Mouse (Mus musculus) embryo, embryonic 11.5 days (tissue): ENCODE data around the gene Arfgef2.

Source experiments
- DNase-seq: peaks from one replicate; pipeline ENCODE4 v3.0.0-alpha.2; 2012; ENCODE audit warnings: low read depth, low spot score

Gene Arfgef2

GRCm38 (mm10) chr2:166857118-166857517, 51.7 kb downstream of the Arfgef2 start:
- DNase-seq = no peak

DNA sequence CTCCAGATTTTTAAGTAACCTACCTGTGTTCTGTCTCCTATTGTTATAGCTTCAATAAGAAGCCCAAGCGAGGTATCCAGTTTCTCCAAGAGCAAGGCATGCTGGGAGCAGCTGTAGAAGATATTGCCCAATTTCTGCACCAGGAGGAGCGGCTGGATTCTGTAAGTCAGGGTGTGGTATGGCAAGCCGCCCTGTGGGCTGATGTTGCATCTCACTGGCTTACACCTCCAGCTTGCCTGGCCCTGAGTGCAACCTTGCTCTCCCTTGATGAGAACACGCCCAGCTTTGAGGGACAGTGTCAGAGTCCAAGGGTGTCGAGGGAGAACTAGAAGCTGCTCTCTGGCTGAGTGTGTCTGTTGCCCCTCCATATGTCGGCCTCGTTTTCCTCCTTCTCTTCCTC, 53.8 kb downstream of the Arfgef2 start:
- no peak for DNase-seq

- no peak for DNase-seq
These were observed 57.1 kb downstream of the Arfgef2 start for GRCm38 (mm10) chr2:166862505-166862904.

GRCm38 (mm10) chr2:166865476-166865875, 60.1 kb downstream of the Arfgef2 start:
- no peak for DNase-seq

GRCm38 (mm10) chr2:166870271-166870865, 65.0 kb downstream of the Arfgef2 start:
- DNase-seq = no peak

DNA sequence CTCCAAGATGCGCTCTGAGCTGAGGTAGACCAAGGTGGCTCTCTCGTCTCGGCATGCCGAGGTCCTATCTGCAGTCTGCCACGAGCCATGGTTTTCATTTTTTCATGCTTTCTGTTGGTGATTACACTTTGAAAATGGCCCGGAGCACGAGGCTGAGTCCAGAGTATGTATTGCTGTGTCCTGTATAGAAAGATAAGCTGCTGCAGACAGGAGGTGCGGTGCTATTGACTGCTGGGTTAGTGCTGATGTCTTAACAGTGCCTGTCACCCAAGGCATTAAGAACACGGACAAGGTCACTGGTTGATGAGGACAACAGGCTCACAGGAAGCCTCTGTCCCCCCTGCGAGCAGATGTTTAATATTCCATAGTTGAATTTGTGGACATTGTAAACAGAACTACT, 65.5 kb downstream of the Arfgef2 start:
- no peak for DNase-seq

DNA sequence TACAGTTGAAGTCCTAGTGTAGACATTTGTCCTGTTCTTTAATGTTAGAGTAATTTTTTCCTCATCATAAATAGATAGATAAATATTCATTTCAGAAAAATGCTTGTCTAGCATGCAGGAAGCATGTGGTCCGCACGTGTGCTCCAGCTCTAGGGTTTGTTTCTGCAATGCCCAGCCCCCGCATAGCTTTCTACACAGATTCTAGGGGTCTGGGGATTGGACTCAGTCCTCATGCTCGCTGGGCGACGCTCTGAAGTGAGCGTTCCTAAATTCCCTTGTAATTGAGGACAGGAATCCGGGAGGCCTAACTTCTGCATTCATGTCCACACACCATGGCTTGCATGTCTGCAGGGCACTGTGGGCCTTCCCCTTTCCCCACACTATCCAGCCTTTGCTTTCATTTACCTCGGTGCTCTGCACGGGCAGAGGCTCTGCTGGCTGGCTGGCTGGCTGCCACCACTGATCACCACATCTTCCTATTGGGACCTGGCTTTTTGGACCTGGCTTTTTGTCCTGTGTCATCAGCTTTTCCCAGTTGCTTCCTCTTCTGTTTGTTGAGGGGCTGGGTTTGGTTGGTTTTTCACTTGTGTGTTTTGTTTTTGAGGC, 69.4 kb downstream of the Arfgef2 start:
- DNase-seq = no peak

DNA sequence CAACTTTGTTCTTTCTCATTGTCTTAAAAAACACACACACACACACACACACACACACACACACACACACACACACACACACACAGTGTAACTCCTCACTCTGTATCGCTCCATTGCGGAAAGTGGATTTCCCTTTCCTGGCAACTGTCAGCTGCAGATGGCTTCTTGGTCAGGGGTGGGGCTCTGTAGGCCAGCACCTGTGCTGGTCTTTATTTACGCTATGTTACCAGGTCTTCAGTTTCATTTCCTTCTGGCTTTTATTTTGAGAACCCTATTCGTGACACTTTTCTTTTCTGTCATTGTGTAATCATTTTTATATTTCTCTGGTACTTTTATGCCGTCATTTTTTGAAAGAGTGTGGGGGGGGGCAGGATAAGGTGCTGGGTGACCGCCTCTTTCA, 70.2 kb downstream of the Arfgef2 start:
- DNase-seq = no peak

DNA sequence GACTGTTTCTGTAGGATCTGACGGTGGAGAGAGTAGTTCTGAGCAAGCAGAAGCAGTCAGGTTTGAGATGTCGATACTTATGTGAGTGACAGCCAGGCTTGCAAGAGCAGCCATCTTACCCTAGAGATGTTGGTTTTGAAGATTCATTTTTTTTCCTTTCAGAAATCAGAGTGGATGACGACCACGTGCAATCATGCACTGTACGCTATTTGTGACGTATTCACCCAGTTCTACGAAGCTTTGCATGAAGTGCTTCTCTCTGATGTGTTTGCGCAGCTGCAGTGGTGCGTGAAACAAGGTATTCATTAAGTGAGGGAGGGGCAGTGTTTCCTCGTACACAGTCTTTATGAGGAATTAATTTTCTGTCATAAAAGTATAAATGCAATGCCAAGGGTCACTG, 70.9 kb downstream of the Arfgef2 start:
- DNase-seq = no peak

- no peak for DNase-seq
These were observed 79.7 kb downstream of the Arfgef2 start for GRCm38 (mm10) chr2:166885066-166885465.

GRCm38 (mm10) chr2:166885619-166886018, 80.2 kb downstream of the Arfgef2 start:
- DNase-seq = no peak

DNA sequence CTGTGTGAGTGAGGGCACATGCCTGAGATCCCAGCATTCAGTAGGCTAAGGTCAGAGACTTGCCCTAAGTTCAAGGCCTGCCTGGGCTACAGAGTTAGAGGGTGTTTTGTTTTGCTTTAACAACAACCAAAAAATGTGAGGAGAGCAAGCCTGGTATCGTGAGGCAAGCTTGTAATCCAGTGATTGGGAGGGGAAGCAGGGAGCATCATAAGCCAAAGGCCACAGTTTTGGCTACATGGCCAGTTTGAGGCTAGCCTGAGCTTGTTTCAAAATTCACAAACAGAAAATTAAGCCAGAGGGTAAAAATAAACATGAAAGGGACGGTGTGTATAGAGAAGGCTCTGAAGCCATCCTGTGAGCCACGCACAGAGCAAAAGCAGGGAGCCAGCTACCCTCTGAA, 80.8 kb downstream of the Arfgef2 start:
- DNase-seq = no peak

DNA sequence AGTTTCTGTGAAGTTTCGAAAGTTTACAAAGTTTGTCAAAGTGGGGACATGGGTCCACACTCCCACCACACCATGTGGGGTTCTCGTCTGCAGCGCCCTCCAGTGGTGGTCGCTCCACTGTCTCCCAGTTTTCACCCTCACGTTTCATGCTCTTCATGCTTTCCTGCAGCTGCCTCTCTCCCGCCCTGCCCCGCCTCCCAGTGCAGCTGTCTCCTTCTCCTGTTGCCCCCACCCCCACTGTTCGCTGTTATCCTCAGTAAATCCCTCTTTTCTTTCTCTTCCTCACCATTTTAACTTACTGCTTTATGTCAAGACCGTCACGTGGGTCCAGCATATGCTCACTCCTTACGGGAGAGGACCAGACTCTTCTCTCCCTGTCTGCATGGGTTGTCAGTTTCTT, 82.4 kb downstream of the Arfgef2 start:
- no peak for DNase-seq

DNA sequence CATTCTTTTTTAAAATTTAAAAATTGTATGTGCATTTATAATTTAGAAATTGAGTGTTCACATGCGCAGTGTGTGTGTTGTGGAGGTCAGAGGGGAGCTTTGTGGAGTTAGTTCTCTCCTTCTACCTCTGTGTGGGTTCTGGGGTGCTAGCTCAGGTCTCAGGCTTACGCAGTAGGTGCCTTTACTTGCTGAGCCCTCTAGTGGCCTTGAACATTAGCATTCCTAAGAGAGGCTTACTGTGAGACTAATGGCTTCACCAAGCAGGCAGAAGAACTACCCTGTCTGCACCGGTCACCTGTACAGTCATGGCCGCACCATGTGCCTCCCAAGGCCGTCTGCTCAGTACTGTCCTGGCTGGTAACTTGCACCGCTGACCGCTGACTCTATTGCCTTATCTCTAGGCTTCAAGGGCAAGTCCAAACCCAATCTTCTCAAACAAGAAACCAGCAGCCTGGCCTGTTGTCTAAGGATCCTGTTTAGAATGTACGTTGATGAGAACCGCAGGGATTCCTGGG, 86.0 kb downstream of the Arfgef2 start:
- no peak for DNase-seq

DNA sequence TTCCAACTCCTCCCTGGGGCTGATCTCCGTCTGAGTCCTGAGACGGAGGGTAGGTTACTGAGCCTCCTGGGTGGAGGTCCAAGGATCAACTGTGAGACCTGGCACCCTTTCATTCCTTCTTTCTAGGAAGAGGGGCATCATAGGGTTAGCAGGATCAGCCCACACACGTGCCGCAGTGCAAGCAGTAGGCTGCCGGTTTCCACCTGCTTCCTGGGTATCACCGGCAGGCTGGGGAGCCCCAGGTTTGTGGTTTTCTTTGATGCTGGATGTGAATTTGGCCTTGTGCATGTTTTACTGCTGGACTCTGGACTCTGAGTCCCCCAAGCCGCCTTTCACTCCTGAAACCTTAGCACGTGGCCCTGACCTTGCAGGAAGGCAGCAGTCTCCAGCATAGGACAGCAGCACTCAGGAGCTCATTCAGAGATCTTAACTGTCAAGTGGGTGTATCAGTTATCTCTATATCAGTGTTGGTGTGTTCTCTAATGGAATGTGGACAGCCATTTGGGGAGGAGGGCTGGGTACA, 86.8 kb downstream of the Arfgef2 start:
- no peak for DNase-seq

DNA sequence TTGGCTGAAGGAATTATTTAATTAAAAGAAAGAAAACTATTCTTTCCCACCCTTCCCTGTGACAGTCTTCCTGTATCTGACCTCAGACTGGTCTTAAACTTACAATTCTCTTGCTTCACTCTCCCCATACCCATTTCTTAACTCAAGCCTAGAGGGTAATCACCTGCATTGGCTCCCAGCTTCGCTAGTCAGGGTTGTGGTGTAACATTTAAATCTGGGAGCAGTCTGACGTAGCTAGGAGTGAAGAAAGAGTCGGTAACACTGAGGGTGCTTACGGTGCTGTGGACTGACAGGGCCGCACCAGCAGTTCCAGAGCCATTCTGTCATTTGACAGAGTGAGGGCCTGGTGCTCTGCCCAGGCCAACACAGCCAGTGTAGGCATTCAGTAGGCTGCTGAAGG, 87.6 kb downstream of the Arfgef2 start:
- DNase-seq = no peak

- DNase-seq = no peak
These were observed 91.0 kb downstream of the Arfgef2 start for GRCm38 (mm10) chr2:166896368-166896767.

DNA sequence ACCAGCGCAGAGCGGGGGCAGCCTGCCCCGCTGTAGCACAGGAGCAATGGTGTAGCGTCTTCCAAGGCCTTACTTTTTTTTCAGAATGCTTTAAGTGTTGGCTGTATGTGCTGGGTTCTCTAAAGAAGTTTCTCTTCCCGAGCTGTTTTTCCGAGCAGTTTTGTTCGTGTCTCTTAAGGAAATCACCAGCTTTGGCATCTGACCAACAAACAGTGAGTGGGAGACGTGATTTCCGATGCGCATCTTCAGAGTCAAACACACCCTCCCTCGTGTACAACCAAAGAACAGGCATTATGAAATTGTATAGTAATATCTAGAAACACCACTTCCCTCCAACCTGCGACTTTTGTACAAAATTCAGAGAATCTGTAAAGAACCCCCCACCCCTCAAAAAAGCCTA, 91.6 kb downstream of the Arfgef2 start:
- no peak for DNase-seq

GRCm38 (mm10) chr2:166899161-166899560, 93.8 kb downstream of the Arfgef2 start:
- DNase-seq = no peak

- no peak for DNase-seq
These were observed 94.4 kb downstream of the Arfgef2 start for GRCm38 (mm10) chr2:166899746-166900145.

- no peak for DNase-seq
These were observed 95.6 kb downstream of the Arfgef2 start for GRCm38 (mm10) chr2:166900792-166901505.

DNA sequence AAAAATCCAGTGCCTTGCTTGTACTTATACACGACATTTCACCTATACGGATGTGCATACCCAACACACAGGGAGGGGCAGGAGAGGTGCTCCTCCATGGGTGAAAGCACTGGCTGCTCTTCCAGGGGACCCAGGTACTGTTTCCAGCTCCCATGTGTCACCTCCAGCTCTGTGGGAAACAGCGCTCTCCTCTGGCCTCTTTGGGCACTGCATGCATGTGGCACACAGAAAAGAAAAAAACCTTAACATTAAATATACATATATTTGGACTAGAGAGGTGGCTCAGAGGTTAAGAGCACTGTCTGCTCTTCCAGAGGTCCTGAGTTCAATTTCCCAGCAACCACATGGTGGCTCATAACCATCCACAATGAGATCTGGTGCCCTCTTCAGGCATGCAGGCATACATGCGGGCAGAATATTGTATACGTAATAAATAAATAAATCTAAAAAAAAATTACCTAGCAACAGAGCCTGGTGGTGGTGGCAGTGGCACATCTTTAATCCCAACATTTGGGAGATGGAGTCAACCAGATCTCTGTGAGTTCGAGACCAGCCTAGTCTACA, 98.4 kb downstream of the Arfgef2 start:
- no peak for DNase-seq
